Mouse (Mus musculus): ENCODE data around the gene Pts.

DNA sequence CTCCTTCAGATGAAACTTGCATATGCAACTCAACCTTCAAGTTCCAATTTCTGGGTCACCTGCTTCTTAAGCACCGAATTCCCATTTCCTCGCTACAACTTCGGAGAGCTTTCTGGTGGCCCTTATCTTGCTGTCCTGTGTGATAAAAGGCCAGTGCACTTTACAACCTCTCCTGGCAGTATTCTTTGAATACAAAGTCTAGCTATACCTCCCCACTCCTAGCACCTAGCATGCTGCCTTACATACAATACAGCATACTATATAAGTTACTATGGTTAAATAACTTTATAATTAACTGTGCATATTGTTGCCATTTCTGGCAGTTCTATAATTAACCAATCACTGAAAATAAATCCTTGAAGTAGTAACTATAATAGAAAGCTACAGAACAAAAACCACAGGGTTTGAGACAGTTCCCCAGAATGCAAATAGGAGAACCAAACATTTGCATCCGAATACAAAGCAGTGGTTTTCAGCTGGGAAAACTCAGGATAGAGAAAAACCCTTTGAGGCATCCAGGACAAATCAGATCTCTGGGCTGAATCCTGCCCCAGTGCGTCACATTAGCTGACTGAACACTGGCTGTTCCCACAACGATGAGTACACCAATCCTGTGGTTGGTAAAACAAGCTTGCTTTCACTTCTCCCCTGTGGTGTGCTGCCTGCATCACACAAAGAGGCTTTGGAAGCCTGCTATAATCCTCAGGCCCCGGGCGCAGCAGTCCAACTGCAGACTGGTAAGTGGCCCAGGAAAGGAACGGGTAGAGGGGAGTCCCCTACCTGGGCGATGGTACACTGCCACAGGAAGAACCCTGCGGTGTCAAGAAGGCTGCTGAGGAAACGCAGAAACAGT is 25.9 kb upstream of the Pts start, which contains the start of gene Il18:
- TF ChIP-seq CTCF (IDR thresholded peaks at IDR 0.05 in 2 of 3, conservative IDR thresholded peaks at IDR 0.05 in 1 of 3; ENCODE audit: control insufficient read depth in 1 of 3, insufficient read depth in 1 of 3, low read depth in 2 of 3, low read length in 3 of 3, poor library complexity in 1 of 3, severe bottlenecking in 1 of 3) (no peak), BHLHE40 (IDR thresholded peaks at IDR 0.05; ENCODE audit: borderline replicate concordance, low read depth, low read length) (no peak), UBTF (IDR thresholded peaks at IDR 0.05; ENCODE audit: borderline replicate concordance, insufficient read depth, low read depth, low read length) (no peak), POLR2A (IDR thresholded peaks at IDR 0.05; ENCODE audit: control insufficient read depth in 1 of 2, insufficient read depth in 1 of 2, low read depth in 1 of 2, low read length in 2 of 2, poor library complexity in 1 of 2) (no peak), USF1 (IDR thresholded peaks at IDR 0.05; ENCODE audit: low read depth, low read length) (no peak), MEF2A (IDR thresholded peaks at IDR 0.05; ENCODE audit: extremely low read depth, insufficient replicate concordance, low read depth, low read length, poor library complexity, severe bottlenecking) (no peak)

All from MEL (cell line).